Comparison of ENCODE assay signal across 11 mouse cellular contexts in the genomic region with DNA sequence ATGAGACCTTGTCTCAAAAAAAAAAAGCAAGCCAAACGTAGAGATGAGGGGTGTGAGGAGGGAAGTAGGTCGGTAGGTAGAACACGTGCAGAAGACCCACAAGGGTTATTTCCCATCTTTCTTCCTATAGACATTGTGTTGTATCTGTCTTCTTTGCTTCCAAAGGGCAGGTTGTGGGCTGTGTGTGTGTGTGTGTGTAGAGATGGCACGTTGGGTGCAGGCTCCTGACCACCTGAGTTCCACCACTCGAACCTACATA. TPM values are rescaled to one million over a fixed set of nuclear protein-coding genes. Genes with fewer than 3 reads are reported as not detected.
DNase-seq lines count a peak whose midpoint lies in the region; ATAC-seq and TF ChIP-seq lines count a peak whose summit lies in the region.
"Had no signal": no experiment of that assay in that cellular context is flagged by ENCODE, and none has a peak within 500 bp of the region (broad histone marks: within the 10 kb centered on the region; RNA-seq: fewer than 3 reads in every experiment).

No protein-coding gene starts in this region.

- no peak overlapping the region for H3K9ac ChIP-seq in forebrain, postnatal 0 days
- no peak overlapping the region for H3K9ac ChIP-seq in forebrain, embryonic 12.5 days
- H3K9ac ChIP-seq in lung, embryonic 14.5 days: no peak overlapping the region
- H3K9ac ChIP-seq in intestine, embryonic 15.5 days: no peak overlapping the region
- no peak overlapping the region for H3K9ac ChIP-seq in neural tube, embryonic 13.5 days

- H3K27me3 ChIP-seq in forebrain, postnatal 0 days (ENCODE audit: insufficient read depth, low read length): no peaks in the 10 kb centered on the region
- 0 out of 2 replicates have a peak, but pooled peaks cover 2% of the 10 kb centered on the region for H3K27me3 ChIP-seq in forebrain, embryonic 12.5 days
- H3K27me3 ChIP-seq in lung, embryonic 14.5 days (ENCODE audit: insufficient read depth, low read length): no peaks in the 10 kb centered on the region
- no peaks in the 10 kb centered on the region for H3K27me3 ChIP-seq in intestine, embryonic 15.5 days (replicated peaks)
- no peaks in the 10 kb centered on the region for H3K27me3 ChIP-seq in neural tube, embryonic 13.5 days
- H3K27me3 ChIP-seq: midbrain, embryonic 12.5 days had no signal

- no peak for DNase-seq in forebrain, postnatal 0 days
- DNase-seq in lung, embryonic 14.5 days: no peak
- no peak for DNase-seq in lung, postnatal 25 days (ENCODE audit: low spot score)
- DNase-seq in adrenal gland, adult 18-20 months (ENCODE audit: low spot score in 2 of 2): no peak
- no peak for DNase-seq in spleen, adult 18-20 months
- DNase-seq: right cerebral cortex, postnatal 4 days had no signal

- H3K4me1 ChIP-seq in forebrain, postnatal 0 days (ENCODE audit: insufficient read depth): peaks cover 13% of the 10 kb centered on the region; the same call in 1 of the 2 replicates
- H3K4me1 ChIP-seq in forebrain, embryonic 12.5 days: peaks cover 26% of the 10 kb centered on the region
- H3K4me1 ChIP-seq in lung, embryonic 14.5 days (ENCODE audit: insufficient read depth): peaks cover 14% of the 10 kb centered on the region; the same call in 1 of the 2 replicates
- H3K4me1 ChIP-seq in intestine, embryonic 15.5 days (replicated peaks): peaks cover 9% of the 10 kb centered on the region
- peaks cover 30% of the 10 kb centered on the region for H3K4me1 ChIP-seq in neural tube, embryonic 13.5 days (replicated peaks)

- no peak overlapping the region for H3K27ac ChIP-seq in forebrain, postnatal 0 days (ENCODE audit: low read depth, low read length)
- no peak overlapping the region for H3K27ac ChIP-seq in forebrain, embryonic 12.5 days
- H3K27ac ChIP-seq in lung, embryonic 14.5 days (ENCODE audit: low read depth): peak overlapping the region; percentile 97; the same call in 1 of the 2 replicates
- no peak overlapping the region for H3K27ac ChIP-seq in intestine, embryonic 15.5 days
- H3K27ac ChIP-seq in neural tube, embryonic 13.5 days (replicated peaks): 0 out of 2 replicates have a peak overlapping the region, but pooled peaks have one; percentile 95

- no peaks in the 10 kb centered on the region for H3K36me3 ChIP-seq in forebrain, postnatal 0 days (ENCODE audit: insufficient read depth)
- H3K36me3 ChIP-seq in forebrain, embryonic 12.5 days (replicated peaks): no peaks in the 10 kb centered on the region
- peaks cover 6% of the 10 kb centered on the region; the same call in 1 of the 2 replicates for H3K36me3 ChIP-seq in lung, embryonic 14.5 days (ENCODE audit: insufficient read depth)
- no peaks in the 10 kb centered on the region for H3K36me3 ChIP-seq in intestine, embryonic 15.5 days
- no peaks in the 10 kb centered on the region for H3K36me3 ChIP-seq in neural tube, embryonic 13.5 days
- H3K36me3 ChIP-seq: midbrain, embryonic 12.5 days had no signal

- H3K4me2 ChIP-seq in forebrain, postnatal 0 days (ENCODE audit: low read depth): peak overlapping the region; percentile 75; the same call in 1 of the 2 replicates
- H3K4me2 ChIP-seq in forebrain, embryonic 12.5 days: no peak overlapping the region
- peak overlapping the region; percentile 89 for H3K4me2 ChIP-seq in lung, embryonic 14.5 days
- peak overlapping the region; percentile 65 for H3K4me2 ChIP-seq in intestine, embryonic 15.5 days (replicated peaks)
- H3K4me2 ChIP-seq in neural tube, embryonic 13.5 days: peak overlapping the region; percentile 63; the same call in 1 of the 2 replicates

- no peak for TF ChIP-seq CTCF in forebrain, postnatal 0 days (IDR thresholded peaks at IDR 0.05; ENCODE audit: low read depth)
- no peak for TF ChIP-seq CTCF in lung, embryonic 14.5 days (IDR thresholded peaks at IDR 0.05; ENCODE audit: low read depth)

- no peak overlapping the region for H3K4me3 ChIP-seq in forebrain, postnatal 0 days (ENCODE audit: low read depth, low read length)
- H3K4me3 ChIP-seq in forebrain, embryonic 12.5 days (replicated peaks): no peak overlapping the region
- H3K4me3 ChIP-seq in lung, embryonic 14.5 days (ENCODE audit: low read depth, low read length): no peak overlapping the region
- no peak overlapping the region for H3K4me3 ChIP-seq in intestine, embryonic 15.5 days (replicated peaks)
- no peak overlapping the region for H3K4me3 ChIP-seq in neural tube, embryonic 13.5 days

- ATAC-seq in forebrain, postnatal 0 days: no peak
- no peak for ATAC-seq in forebrain, embryonic 12.5 days (ENCODE audit: low FRiP score)
- ATAC-seq in lung, embryonic 14.5 days (ENCODE audit: insufficient read depth): no peak
- no peak for ATAC-seq in intestine, embryonic 15.5 days
- no peak for ATAC-seq in neural tube, embryonic 13.5 days (ENCODE audit: low read depth)

- 75% methylated on average over 5 of the region's 5 CpGs for WGBS in forebrain, postnatal 0 days
- WGBS in forebrain, embryonic 12.5 days: 84% methylated on average over 5 of the region's 5 CpGs
- WGBS in lung, embryonic 14.5 days: 58% methylated on average over 5 of the region's 5 CpGs
- WGBS in intestine, embryonic 15.5 days: 69% methylated on average over 5 of the region's 5 CpGs
- 82% methylated on average over 5 of the region's 5 CpGs for WGBS in neural tube, embryonic 13.5 days

- H3K9me3 ChIP-seq in forebrain, postnatal 0 days (ENCODE audit: low read length): no peaks in the 10 kb centered on the region
- no peaks in the 10 kb centered on the region for H3K9me3 ChIP-seq in forebrain, embryonic 12.5 days
- H3K9me3 ChIP-seq in lung, embryonic 14.5 days (ENCODE audit: low read depth, low read length): no peaks in the 10 kb centered on the region
- H3K9me3 ChIP-seq in intestine, embryonic 15.5 days: no peaks in the 10 kb centered on the region
- no peaks in the 10 kb centered on the region for H3K9me3 ChIP-seq in neural tube, embryonic 13.5 days
- H3K9me3 ChIP-seq: midbrain, embryonic 12.5 days had no signal

RNA-seq across cellular contexts. Expression of a gene that starts 0.9 kb away (rescaled TPM):
- 17.1 and 21.3 TPM in 2 replicates for total RNA-seq in forebrain, postnatal 0 days (2014; rRNA removed)
- 18.0 and 34.0 TPM in 2 replicates for polyA plus RNA-seq in forebrain, postnatal 0 days (2015; fragmentation: Nextera tagmentation; extraction: Ambion mirVana)
- 46.3 and 47.8 TPM in 2 replicates for polyA plus RNA-seq in forebrain, embryonic 12.5 days (2016; fragmentation: Nextera tagmentation; extraction: Ambion mirVana)
- polyA plus RNA-seq in lung, embryonic 14.5 days (2014; fragmentation: Nextera tagmentation; extraction: Ambion mirVana): 33.1 and 39.5 TPM in 2 replicates
- polyA plus RNA-seq in intestine, embryonic 15.5 days (2015; fragmentation: Nextera tagmentation; extraction: Ambion mirVana): 27.8 and 31.3 TPM in 2 replicates
- polyA plus RNA-seq in neural tube, embryonic 13.5 days (2015; fragmentation: Nextera tagmentation; extraction: Ambion mirVana): 40.8 and 44.1 TPM in 2 replicates
- total RNA-seq in adrenal gland, adult 18-20 months (2021): 10 to 100 TPM; 15.7 to 18.0 TPM

RNA-seq across cellular contexts. Expression of a gene that starts 11.9 kb away (rescaled TPM):
- 8.0 and 15.2 TPM in 2 replicates for total RNA-seq in forebrain, postnatal 0 days (2014; rRNA removed)
- 27.8 and 30.5 TPM in 2 replicates for polyA plus RNA-seq in forebrain, postnatal 0 days (2015; fragmentation: Nextera tagmentation; extraction: Ambion mirVana)
- 61.0 and 61.2 TPM in 2 replicates for polyA plus RNA-seq in forebrain, embryonic 12.5 days (2016; fragmentation: Nextera tagmentation; extraction: Ambion mirVana)
- polyA plus RNA-seq in lung, embryonic 14.5 days (2014; fragmentation: Nextera tagmentation; extraction: Ambion mirVana): 48.7 and 49.1 TPM in 2 replicates
- 37.7 and 39.8 TPM in 2 replicates for polyA plus RNA-seq in intestine, embryonic 15.5 days (2015; fragmentation: Nextera tagmentation; extraction: Ambion mirVana)
- polyA plus RNA-seq in neural tube, embryonic 13.5 days (2015; fragmentation: Nextera tagmentation; extraction: Ambion mirVana): 43.2 and 45.3 TPM in 2 replicates
- total RNA-seq in adrenal gland, adult 18-20 months (2021): 10 to 100 TPM; 30.7 to 37.8 TPM

RNA-seq across cellular contexts. Expression of a gene that starts 40.9 kb away (rescaled TPM):
- total RNA-seq in forebrain, postnatal 0 days (2014; rRNA removed): 0.71 and 1.8 TPM in 2 replicates
- polyA plus RNA-seq in forebrain, postnatal 0 days (2015; fragmentation: Nextera tagmentation; extraction: Ambion mirVana): 2.3 and 2.5 TPM in 2 replicates
- 0.78 and 0.82 TPM in 2 replicates for polyA plus RNA-seq in forebrain, embryonic 12.5 days (2016; fragmentation: Nextera tagmentation; extraction: Ambion mirVana)
- 1.2 and 1.9 TPM in 2 replicates for polyA plus RNA-seq in lung, embryonic 14.5 days (2014; fragmentation: Nextera tagmentation; extraction: Ambion mirVana)
- 3.6 and 3.9 TPM in 2 replicates for polyA plus RNA-seq in intestine, embryonic 15.5 days (2015; fragmentation: Nextera tagmentation; extraction: Ambion mirVana)
- 1.1 and 1.7 TPM in 2 replicates for polyA plus RNA-seq in neural tube, embryonic 13.5 days (2015; fragmentation: Nextera tagmentation; extraction: Ambion mirVana)
- total RNA-seq in adrenal gland, adult 18-20 months (2021): 1 to 10 TPM; 1.4 to 1.6 TPM
- total RNA-seq: common myeloid progenitor, adult 5-6 weeks had no signal

RNA-seq across cellular contexts. Expression of a gene that starts 50.2 kb away (rescaled TPM):
- 77.3 and 83.9 TPM in 2 replicates for total RNA-seq in forebrain, postnatal 0 days (2014; rRNA removed)
- 122 and 126 TPM in 2 replicates for polyA plus RNA-seq in forebrain, postnatal 0 days (2015; fragmentation: Nextera tagmentation; extraction: Ambion mirVana)
- 152 and 166 TPM in 2 replicates for polyA plus RNA-seq in forebrain, embryonic 12.5 days (2016; fragmentation: Nextera tagmentation; extraction: Ambion mirVana)
- 121 and 132 TPM in 2 replicates for polyA plus RNA-seq in lung, embryonic 14.5 days (2014; fragmentation: Nextera tagmentation; extraction: Ambion mirVana)
- polyA plus RNA-seq in intestine, embryonic 15.5 days (2015; fragmentation: Nextera tagmentation; extraction: Ambion mirVana): 70.6 and 86.5 TPM in 2 replicates
- 123 and 125 TPM in 2 replicates for polyA plus RNA-seq in neural tube, embryonic 13.5 days (2015; fragmentation: Nextera tagmentation; extraction: Ambion mirVana)
- total RNA-seq in adrenal gland, adult 18-20 months (2021): 10 to 100 TPM; 55.7 to 60.1 TPM

Comparison
In these comparisons a context has a peak if more than half of its experiments do, and no peak if none do; other contexts are left out.
1. H3K27ac ChIP-seq: peak in lung, embryonic 14.5 days (single experiment) and neural tube, embryonic 13.5 days (single experiment); none in forebrain, postnatal 0 days (single experiment), forebrain, embryonic 12.5 days (single experiment) and intestine, embryonic 15.5 days (single experiment).